Mouse (Mus musculus): ENCODE measurements around the gene Kif19a. TPM values are rescaled to one million over a fixed set of nuclear protein-coding genes. Genes with fewer than 3 reads are reported as not detected.
A peak's percentile ranks its signal among the peaks of the same experiment; 100 is the strongest.

Kif19a gene
- total RNA-seq (2021): 1 to 10 TPM; 2.7 to 2.9 TPM

- intact Hi-C loops (cut with DNase I): no loop called here
- peak; percentile 48 for DNase-seq
Observed at GRCm38 (mm10) chr11:114764820-114765818, at the start of gene Kif19a. Gene Kif19a, plus strand, starts transcription at chr11:114765388.

GRCm38 (mm10) chr11:114715531-114715930 is 49.7 kb upstream of the Kif19a start:
- no peak for DNase-seq
- intact Hi-C loops (cut with DNase I): no loop called here

DNA sequence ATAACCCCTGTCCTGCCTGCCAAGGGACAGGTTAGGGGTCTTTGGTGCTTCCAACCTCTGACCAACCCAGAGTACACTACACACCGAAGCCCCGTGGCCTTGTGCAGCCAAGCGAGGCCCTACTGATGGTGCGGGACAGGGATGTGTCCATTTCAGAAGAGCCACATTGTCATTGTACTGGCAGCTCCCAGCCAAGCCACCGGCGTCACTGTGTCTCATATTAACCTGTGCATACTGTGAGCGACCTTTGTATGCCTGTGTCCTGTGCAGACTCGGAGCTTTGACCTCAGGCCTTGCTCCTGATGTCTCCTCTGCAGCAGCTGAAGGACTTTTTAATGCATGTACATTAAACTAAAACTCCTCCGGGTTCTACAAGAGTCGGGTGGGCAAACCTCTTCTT is 44.7 kb upstream of the Kif19a start:
- intact Hi-C loops (cut with DNase I): no loop called here
- DNase-seq: no peak

- intact Hi-C loops (cut with DNase I): no loop called here
- DNase-seq: no peak
Observed at GRCm38 (mm10) chr11:114722438-114722837, 42.8 kb upstream of the Kif19a start.

- intact Hi-C loops (cut with DNase I): no loop called here
- no peak for DNase-seq
Observed at GRCm38 (mm10) chr11:114723030-114723429, 42.2 kb upstream of the Kif19a start.

GRCm38 (mm10) chr11:114724787-114725590 is 40.2 kb upstream of the Kif19a start:
- DNase-seq: peak; percentile 23
- intact Hi-C loops (cut with DNase I): no loop called here

DNA sequence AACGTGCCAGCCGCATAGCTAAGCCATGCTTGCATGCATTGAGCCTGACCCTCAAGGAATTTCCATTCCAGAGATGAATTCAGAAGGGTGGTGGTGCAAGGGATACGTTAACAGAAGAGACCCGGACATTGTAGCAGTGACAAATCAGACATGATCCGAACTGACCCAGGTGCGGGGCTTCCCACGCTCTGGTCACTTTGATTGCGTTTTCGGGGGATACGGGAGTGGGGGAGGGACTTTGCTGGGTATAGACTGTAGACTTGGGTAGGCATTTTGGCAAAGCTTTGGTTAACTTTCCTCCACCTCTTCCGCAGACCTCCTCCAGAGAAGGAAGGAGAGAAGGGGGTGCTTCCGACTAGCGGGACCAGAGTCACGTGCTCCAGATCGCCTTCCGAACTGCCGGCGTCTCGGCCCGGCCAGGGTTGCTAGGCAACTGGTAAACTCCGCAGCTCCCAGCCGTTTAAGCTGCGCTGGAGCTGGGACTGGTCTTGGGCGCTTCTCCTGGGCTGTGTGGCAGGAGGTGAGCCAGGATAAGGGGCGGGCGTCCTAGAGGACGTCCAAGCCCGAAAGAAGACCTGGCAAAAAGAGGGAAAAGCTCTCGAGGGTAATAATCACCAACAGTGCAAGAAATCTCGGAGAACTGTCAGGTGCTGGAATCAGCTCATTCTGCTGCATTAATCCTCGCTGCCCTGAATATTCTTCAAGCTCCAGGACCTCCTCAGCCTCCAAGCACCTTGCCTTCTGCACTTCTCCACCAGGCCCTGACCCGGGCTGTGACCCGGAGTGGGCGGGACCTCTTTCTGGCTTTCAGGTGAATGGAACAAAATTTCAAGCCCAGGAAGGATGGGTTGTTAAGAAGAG is 38.0 kb upstream of the Kif19a start, which contains the start of gene Dnaic2:
TSS of gene Dnaic2 (plus strand) at position 444 of the 861 bp plus-strand sequence.
- intact Hi-C loops (cut with DNase I): no loop called here
- peak; percentile 71 for DNase-seq

GRCm38 (mm10) chr11:114727826-114728186 is 37.4 kb upstream of the Kif19a start:
- intact Hi-C loops (cut with DNase I): no loop called here

DNA sequence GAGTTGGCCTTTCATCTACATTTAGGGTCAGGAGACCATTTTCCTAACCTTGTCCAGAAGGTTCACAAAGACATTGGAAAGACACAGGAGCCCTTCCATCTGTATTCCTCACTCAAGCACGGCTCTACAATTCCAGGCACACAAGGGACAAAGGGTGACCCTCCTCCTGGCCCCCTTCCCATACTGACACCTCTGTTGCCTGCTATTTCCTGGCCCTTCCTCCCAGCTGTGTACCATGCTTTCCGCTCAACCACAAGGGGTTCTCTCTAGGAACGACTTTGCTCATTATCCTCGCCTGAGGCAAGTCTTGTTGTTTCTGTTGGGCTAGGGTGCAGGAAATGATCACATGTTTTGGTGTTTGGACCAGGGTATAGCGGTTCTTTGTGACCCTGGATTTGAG is 36.9 kb upstream of the Kif19a start:
- no peak for DNase-seq
- intact Hi-C loops (cut with DNase I): no loop called here

More at GRCm38 (mm10) chr11:114727826-114728186, 37.4 kb upstream of the Kif19a start:
- DNase-seq: no peak

- intact Hi-C loops (cut with DNase I): no loop called here
- no peak for DNase-seq
Observed at GRCm38 (mm10) chr11:114729832-114730363, 35.3 kb upstream of the Kif19a start.

- intact Hi-C loops (cut with DNase I): no loop called here
- no peak for DNase-seq
Observed at GRCm38 (mm10) chr11:114731711-114732110, 33.5 kb upstream of the Kif19a start.

DNA sequence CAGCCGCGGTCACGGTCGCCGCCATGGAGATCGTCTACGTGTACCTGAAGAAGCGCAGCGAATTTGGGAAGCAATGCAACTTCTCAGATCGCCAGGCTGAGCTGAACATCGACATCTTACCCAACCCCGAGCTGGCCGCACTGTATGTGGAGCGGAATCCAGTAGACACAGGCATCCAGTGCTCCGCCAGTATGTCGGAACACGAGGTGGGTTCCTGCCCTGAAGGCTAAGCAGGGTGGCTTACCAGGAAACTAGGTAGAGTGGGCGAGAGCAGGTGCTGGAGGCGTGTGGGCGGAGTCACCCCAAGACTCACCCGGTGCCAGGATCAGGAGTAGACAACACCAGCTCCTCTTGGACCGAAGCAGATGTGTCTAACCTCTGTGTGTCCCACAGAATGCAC is 32.3 kb upstream of the Kif19a start:
- DNase-seq: no peak
- intact Hi-C loops (cut with DNase I): no loop called here

DNA sequence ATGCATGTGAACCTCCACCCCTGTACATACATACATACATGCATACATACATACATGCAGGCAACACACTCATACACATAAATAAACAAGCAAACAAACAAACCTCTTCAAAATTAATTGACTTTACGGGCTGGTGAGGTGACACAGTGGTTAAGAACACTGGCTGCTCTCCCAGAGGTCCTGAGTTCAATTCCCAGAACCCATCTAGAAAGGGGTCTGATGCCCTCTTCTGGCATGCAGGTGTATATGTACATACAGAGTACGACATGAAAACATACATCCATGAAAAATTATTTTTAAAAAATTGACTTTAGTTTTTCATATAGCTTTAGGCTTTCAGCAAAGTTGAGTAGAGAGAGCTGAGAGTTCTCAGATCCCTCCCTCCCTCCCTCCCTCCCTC is 29.1 kb upstream of the Kif19a start:
- DNase-seq: no peak
- intact Hi-C loops (cut with DNase I): no loop called here

DNA sequence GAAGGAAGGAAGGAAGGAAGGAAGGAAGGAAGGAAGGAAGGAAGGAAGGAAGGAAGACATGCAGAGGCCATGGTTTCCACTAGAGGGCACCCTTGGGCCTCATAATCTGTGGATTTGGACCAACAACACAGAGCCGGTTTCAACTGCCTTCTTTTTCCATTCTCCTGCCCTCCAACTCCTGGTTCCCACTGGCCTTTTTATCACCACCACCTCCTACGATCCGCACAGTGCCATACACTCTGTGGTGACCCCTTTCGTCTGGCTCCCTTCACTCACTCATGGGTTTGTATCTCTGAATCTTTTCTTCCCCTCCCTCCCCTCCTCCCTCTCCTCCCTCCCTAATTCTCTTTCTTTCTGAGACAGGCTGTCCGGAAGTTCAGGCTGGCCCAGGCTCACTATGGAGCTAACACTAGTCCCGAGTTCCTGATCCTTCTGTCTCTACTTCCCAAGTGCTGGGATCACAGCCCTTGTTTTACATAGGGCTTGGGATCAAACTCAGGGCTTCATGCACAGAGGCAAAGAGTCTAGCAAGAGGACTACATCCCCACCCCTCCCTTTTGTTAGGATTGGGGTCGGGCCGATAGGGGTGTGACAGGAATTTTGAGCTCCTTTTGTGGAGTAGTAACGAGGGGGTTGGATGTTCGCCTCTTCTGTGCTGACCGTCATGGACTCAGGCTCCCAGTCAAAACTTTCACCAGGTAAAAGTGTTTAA is 28.1 kb upstream of the Kif19a start:
- intact Hi-C loops (cut with DNase I): no loop called here
- DNase-seq: peak; percentile 69

DNA sequence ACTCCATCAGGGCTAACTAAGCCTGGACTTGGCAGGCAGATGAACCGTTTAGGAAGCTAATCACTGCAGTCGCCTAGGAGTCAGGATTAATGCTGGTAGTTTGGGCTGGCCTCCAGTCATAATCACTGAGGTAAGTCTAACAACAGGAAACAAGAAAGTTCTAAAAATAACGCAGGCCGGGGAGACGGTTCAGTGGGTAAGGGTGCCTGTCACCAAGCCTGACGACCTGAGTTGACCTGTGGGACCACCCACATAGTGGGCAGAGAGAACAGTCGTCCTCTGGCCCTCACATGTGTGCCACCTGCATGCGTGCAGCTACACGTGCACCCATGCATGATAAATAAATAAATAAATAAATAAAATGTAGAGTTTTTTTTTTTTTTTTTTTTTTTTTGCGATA is 24.6 kb upstream of the Kif19a start:
- intact Hi-C loops (cut with DNase I): loop anchor here (10.0 kb wide), 1 partner anchor 134 kb away; no protein-coding TSS in a partner anchor
- DNase-seq: no peak

DNA sequence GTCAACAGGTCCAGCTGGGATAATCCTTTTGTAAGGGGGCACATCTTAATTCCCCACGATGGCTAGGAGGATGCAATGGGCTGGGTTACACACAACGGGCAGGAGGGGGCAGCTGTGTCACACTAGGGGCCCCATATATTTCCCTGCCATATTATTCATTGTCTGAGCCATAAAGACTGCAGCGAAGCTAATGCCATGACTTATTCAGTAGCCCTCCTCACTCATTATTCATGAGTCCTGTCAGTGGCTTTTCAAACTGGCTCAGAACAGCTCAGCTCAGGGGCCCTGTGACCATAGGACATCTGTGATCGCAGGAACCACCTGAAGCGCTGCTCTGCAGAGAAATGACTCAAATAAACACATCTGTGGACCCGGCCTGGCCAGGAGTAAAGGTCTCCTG is 23.7 kb upstream of the Kif19a start:
- intact Hi-C loops (cut with DNase I): loop anchor here (10.0 kb wide), 1 partner anchor 133 kb away; no protein-coding TSS in a partner anchor
- no peak for DNase-seq

- intact Hi-C loops (cut with DNase I): loop anchor here (2.0 to 10.0 kb wide), 3 partner anchors 42 to 166 kb away; no protein-coding TSS in a partner anchor
- peak; percentile 96 for DNase-seq
Observed at GRCm38 (mm10) chr11:114745134-114745533, 20.1 kb upstream of the Kif19a start.

GRCm38 (mm10) chr11:114747564-114748138 is 17.5 kb upstream of the Kif19a start:
- no peak for DNase-seq
- intact Hi-C loops (cut with DNase I): loop anchor here (5.0 to 10.0 kb wide), 2 partner anchors 40 to 127 kb away; no protein-coding TSS in a partner anchor

DNA sequence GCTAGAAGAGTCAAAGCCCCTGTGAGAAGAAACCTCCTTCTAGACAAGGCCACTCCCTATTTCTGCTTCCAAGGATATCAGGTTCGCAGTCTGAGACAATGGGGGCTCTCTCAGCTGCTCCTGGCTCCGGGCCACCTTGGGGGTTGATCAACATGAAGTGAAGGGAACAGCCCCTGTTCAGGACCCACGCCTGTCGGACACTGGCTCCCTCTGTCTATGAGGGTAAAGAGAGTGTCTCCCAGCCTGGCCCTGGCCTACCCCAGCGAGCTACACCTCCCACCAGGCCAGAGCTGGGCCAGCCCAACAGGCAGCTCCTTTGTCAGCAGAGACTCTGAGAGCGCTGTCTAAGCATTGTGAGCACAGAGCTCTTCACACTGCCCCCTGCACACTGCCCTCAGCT is 4.7 kb downstream of the Kif19a start:
- DNase-seq: no peak
- intact Hi-C loops (cut with DNase I): no loop called here

Measured in left cerebral cortex, postnatal 4 days (tissue).